Mouse (Mus musculus) hindlimb bud, embryonic 11.5 days (tissue): Measurements from ENCODE around the gene Vil1.
A peak's percentile ranks its signal among the peaks of the same experiment; 100 is the strongest.
"Not testable (repeated sequence)": the region's sequence is repeated elsewhere in the genome, so short reads cannot be mapped to it uniquely, and the experiment has no call there.

Experiments
- DNase-seq: peaks from one replicate; pipeline ENCODE4 v3.0.0-alpha.2; 2012; ENCODE audit warnings: low read depth, low spot score; ENCODE audit errors: extremely low spot score

Gene Vil1

GRCm38 (mm10) chr1:74386714-74387385 is 22.3 kb upstream of the Vil1 start:
- peak; percentile 93 for DNase-seq

GRCm38 (mm10) chr1:74387386-74387988 is 21.7 kb upstream of the Vil1 start:
- no peak for DNase-seq

- no peak for DNase-seq
These were observed 20.7 kb upstream of the Vil1 start for GRCm38 (mm10) chr1:74388398-74388920.

- no peak for DNase-seq
These were observed 19.3 kb upstream of the Vil1 start for GRCm38 (mm10) chr1:74389831-74390286.

- DNase-seq = peak; percentile 28
These were observed 18.8 kb upstream of the Vil1 start for GRCm38 (mm10) chr1:74390287-74390906.

GRCm38 (mm10) chr1:74390924-74391748 is 18.0 kb upstream of the Vil1 start, which contains the start of gene Ctdsp1:
Gene Ctdsp1, plus strand, starts transcription at chr1:74391509.
- peak; percentile 52 for DNase-seq

- no peak for DNase-seq
These were observed 17.2 kb upstream of the Vil1 start for GRCm38 (mm10) chr1:74391844-74392441.

GRCm38 (mm10) chr1:74392446-74392994 is 16.7 kb upstream of the Vil1 start:
- DNase-seq = no peak

- no peak for DNase-seq
These were observed 16.2 kb upstream of the Vil1 start for GRCm38 (mm10) chr1:74393010-74393409.

- DNase-seq = no peak
These were observed 15.5 kb upstream of the Vil1 start for GRCm38 (mm10) chr1:74393697-74394096.

- no peak for DNase-seq
These were observed 14.9 kb upstream of the Vil1 start for GRCm38 (mm10) chr1:74394311-74394710.

GRCm38 (mm10) chr1:74394858-74395257 is 14.3 kb upstream of the Vil1 start:
- DNase-seq = no peak

- DNase-seq = no peak
These were observed 13.9 kb upstream of the Vil1 start for GRCm38 (mm10) chr1:74395290-74395689.

- not testable (repeated sequence) for DNase-seq
These were observed 12.5 kb upstream of the Vil1 start for GRCm38 (mm10) chr1:74396456-74397222.

GRCm38 (mm10) chr1:74397268-74397918 is 11.8 kb upstream of the Vil1 start:
- peak; percentile 97 for DNase-seq

- peak; percentile 53 for DNase-seq
These were observed 11.2 kb upstream of the Vil1 start for GRCm38 (mm10) chr1:74397919-74398451.

- DNase-seq = no peak
These were observed 8.6 kb upstream of the Vil1 start for GRCm38 (mm10) chr1:74400531-74400930.

- DNase-seq = no peak
These were observed 8.0 kb upstream of the Vil1 start for GRCm38 (mm10) chr1:74401015-74401702.
